Mouse (Mus musculus) gastrocnemius, adult 8-10 months (tissue): ENCODE data around the gene Syne4. TPM values are rescaled to one million over a fixed set of nuclear protein-coding genes. Genes with fewer than 3 reads are reported as not detected.
A peak's percentile ranks its signal among the peaks of the same experiment; 100 is the strongest.

ENCODE experiments used
- DNase-seq, 2 experiments: peaks; one replicate each; pipeline ENCODE4 v3.0.0; 2022; ENCODE audit warnings: low spot score in 2 of 2
- total RNA-seq, 4 experiments: library from RNA; stranded (reverse); gene quantifications; 2 replicates each; pipeline ENCODE4 v1.2.4; 2022

Syne4 gene
- total RNA-seq, result 1 to 10 TPM in 2 of 4 experiments, under 1 TPM in 1, not detected in 1; 0.73 to 1.7 (median 1.3) TPM

GRCm38 (mm10) chr7:30314721-30315155 is at the start of gene Syne4:
Gene Syne4, plus strand, starts transcription at chr7:30314807.
- DNase-seq, result no peak

- DNase-seq, result no peak
These were observed 49.6 kb upstream of the Syne4 start for GRCm38 (mm10) chr7:30265041-30265440.

GRCm38 (mm10) chr7:30265531-30265930 is 49.1 kb upstream of the Syne4 start:
- DNase-seq, result no peak

- no peak for DNase-seq
These were observed 48.7 kb upstream of the Syne4 start for GRCm38 (mm10) chr7:30265935-30266334.

GRCm38 (mm10) chr7:30266780-30267179 is 47.8 kb upstream of the Syne4 start:
- no peak for DNase-seq

GRCm38 (mm10) chr7:30269641-30270040 is 45.0 kb upstream of the Syne4 start:
- DNase-seq, result no peak

- DNase-seq, result no peak
These were observed 40.2 kb upstream of the Syne4 start for GRCm38 (mm10) chr7:30274383-30274782.

GRCm38 (mm10) chr7:30278911-30279310 is 35.7 kb upstream of the Syne4 start:
- DNase-seq, result no peak

- DNase-seq, result no peak
These were observed 35.1 kb upstream of the Syne4 start for GRCm38 (mm10) chr7:30279536-30279935.

- DNase-seq, result peak; percentile 81 to 87
These were observed 34.5 kb upstream of the Syne4 start, which contains the start of the genes Thap8 and Wdr62 for GRCm38 (mm10) chr7:30279951-30280669. Gene Thap8, plus strand, starts transcription at chr7:30280094. Gene Wdr62, minus strand, starts transcription at chr7:30280419.

- DNase-seq, result peak; percentile 81 to 84
These were observed 33.9 kb upstream of the Syne4 start for GRCm38 (mm10) chr7:30280670-30281138.

- DNase-seq, result no peak
These were observed 33.1 kb upstream of the Syne4 start for GRCm38 (mm10) chr7:30281522-30281921.

GRCm38 (mm10) chr7:30282740-30283139 is 31.9 kb upstream of the Syne4 start:
- peak in 1 of 2 experiments; percentile 18 for DNase-seq

- no peak for DNase-seq
These were observed 27.8 kb upstream of the Syne4 start for GRCm38 (mm10) chr7:30286701-30287410.

GRCm38 (mm10) chr7:30288046-30288445 is 26.6 kb upstream of the Syne4 start:
- no peak for DNase-seq

GRCm38 (mm10) chr7:30289071-30289713 is 25.4 kb upstream of the Syne4 start:
- DNase-seq, result no peak

GRCm38 (mm10) chr7:30289714-30290399 is 24.8 kb upstream of the Syne4 start:
- no peak for DNase-seq

GRCm38 (mm10) chr7:30291215-30292131 is 23.1 kb upstream of the Syne4 start, which contains the start of gene Clip3:
Gene Clip3, plus strand, starts transcription at chr7:30291728.
- peak; percentile 21 to 37 for DNase-seq

- no peak for DNase-seq
These were observed 20.8 kb upstream of the Syne4 start for GRCm38 (mm10) chr7:30293795-30294194.

- DNase-seq, result no peak
These were observed 20.3 kb upstream of the Syne4 start for GRCm38 (mm10) chr7:30294296-30294695.
